Mouse (Mus musculus) stomach, embryonic 15.5 days (tissue): ENCODE measurements at regions not wholly inside any gene's neighbourhood (a gene's known extent, or its start where the extent isn't known, plus 50 kb on each side); places are given as distances from the start of the nearest gene placed in this dataset.

ENCODE experiments used
- ATAC-seq: fragments of 200-750 bp; cut with Nextera tagmentation; 2 replicates; pipeline ENCODE4 v1.8.0; 2017; ENCODE audit warnings: low read depth, moderate number of reproducible peaks, moderate TSS enrichment; ENCODE audit not compliant: insufficient read depth, low FRiP score
- H3K27ac ChIP-seq: fragments of 300-500 bp; sonication (generic); 2 replicates; pipeline ENCODE4 v1.5.1; 2015; ENCODE audit warnings: mild to moderate bottlenecking, inconsistent platforms
- H3K27me3 ChIP-seq: fragments of 300-500 bp; sonication (generic); replicated peaks from 2 replicates; pipeline ENCODE4 v1.6.1; 2015; ENCODE audit warnings: inconsistent platforms
- H3K36me3 ChIP-seq: fragments of 300-500 bp; sonication (generic); 2 replicates; pipeline ENCODE4 v1.6.1; 2015; ENCODE audit warnings: inconsistent platforms
- H3K4me1 ChIP-seq: fragments of 300-500 bp; sonication (generic); 2 replicates; pipeline ENCODE4 v1.6.1; 2015; ENCODE audit warnings: inconsistent platforms
- H3K4me2 ChIP-seq: fragments of 300-500 bp; sonication (generic); 2 replicates; pipeline ENCODE4 v1.6.1; 2015; ENCODE audit warnings: mild to moderate bottlenecking, inconsistent platforms
- H3K4me3 ChIP-seq: fragments of 300-500 bp; sonication (generic); replicated peaks from 2 replicates; pipeline ENCODE4 v1.5.1; 2015; ENCODE audit warnings: inconsistent platforms
- H3K9ac ChIP-seq: fragments of 300-500 bp; sonication (generic); 2 replicates; pipeline ENCODE4 v1.6.1; 2015; ENCODE audit warnings: inconsistent platforms
- H3K9me3 ChIP-seq: fragments of 300-500 bp; sonication (generic); 2 replicates; pipeline ENCODE4 v1.6.1; 2016; ENCODE audit warnings: inconsistent platforms
- WGBS: fragments of 180-500 bp; shearing (Covaris S2); methylation state at CpG from one replicate; pipeline ENCODE4 v1.1.7; 2015; 5-methylcytosine and 5-hydroxymethylcytosine counted together

GRCm38 (mm10) chr15:59780506-59780905 lies 235.9 kb downstream of the 4933412E24Rik start:
- H3K4me3 ChIP-seq = no peak overlapping the region
- H3K27me3 ChIP-seq = no peaks in the 10 kb centered on the region
- no peak overlapping the region for H3K4me2 ChIP-seq
- peaks cover 13% of the 10 kb centered on the region for H3K4me1 ChIP-seq
- H3K27ac ChIP-seq = no peak overlapping the region
- no peak for ATAC-seq
- no peak overlapping the region for H3K9ac ChIP-seq
- 67% methylated on average over 1 of the region's 1 CpGs for WGBS
- H3K9me3 ChIP-seq = no peaks in the 10 kb centered on the region
- H3K36me3 ChIP-seq = no peaks in the 10 kb centered on the region

- WGBS = 69% methylated on average over 13 of the region's 13 CpGs
- Histone ChIP-seq H3K4me1 (0 out of 2 replicates have a peak, but pooled peaks cover 5% of the 10 kb centered on the region), H3K27me3 (no peaks in the 10 kb centered on the region), H3K9me3 (no peaks in the 10 kb centered on the region), H3K9ac (no peak overlapping the region), H3K4me3 (no peak overlapping the region), H3K36me3 (no peaks in the 10 kb centered on the region), H3K4me2 (no peak overlapping the region), H3K27ac (peak overlapping the region; percentile 27; the same call in 1 of the 2 replicates)
- ATAC-seq = peak; percentile 78
Observed at GRCm38 (mm10) chr15:59777307-59777871, 239.0 kb downstream of the 4933412E24Rik start.

GRCm38 (mm10) chr15:59775781-59776180 lies 240.6 kb downstream of the 4933412E24Rik start:
- no peak overlapping the region for H3K9ac ChIP-seq
- H3K27ac ChIP-seq = no peak overlapping the region
- H3K27me3 ChIP-seq = no peaks in the 10 kb centered on the region
- H3K4me1 ChIP-seq = 0 out of 2 replicates have a peak, but pooled peaks cover 5% of the 10 kb centered on the region
- WGBS = 77% methylated on average over 3 of the region's 3 CpGs
- no peaks in the 10 kb centered on the region for H3K36me3 ChIP-seq
- no peak for ATAC-seq
- no peaks in the 10 kb centered on the region for H3K9me3 ChIP-seq
- H3K4me2 ChIP-seq = no peak overlapping the region
- no peak overlapping the region for H3K4me3 ChIP-seq

- ATAC-seq = no peak
- no peaks in the 10 kb centered on the region for H3K36me3 ChIP-seq
- H3K4me3 ChIP-seq = no peak overlapping the region
- WGBS = 77% methylated on average over 2 of the region's 2 CpGs
- no peaks in the 10 kb centered on the region for H3K9me3 ChIP-seq
- 0 out of 2 replicates have a peak, but pooled peaks cover 5% of the 10 kb centered on the region for H3K4me1 ChIP-seq
- no peak overlapping the region for H3K27ac ChIP-seq
- H3K27me3 ChIP-seq = no peaks in the 10 kb centered on the region
- H3K4me2 ChIP-seq = no peak overlapping the region
- no peak overlapping the region for H3K9ac ChIP-seq
Observed at GRCm38 (mm10) chr15:59773983-59774382, 242.4 kb downstream of the 4933412E24Rik start.

- Histone ChIP-seq H3K36me3 (no peaks in the 10 kb centered on the region), H3K27ac (no peak overlapping the region), H3K4me3 (no peak overlapping the region), H3K4me1 (0 out of 2 replicates have a peak, but pooled peaks cover 5% of the 10 kb centered on the region), H3K9ac (no peak overlapping the region), H3K4me2 (no peak overlapping the region), H3K9me3 (no peaks in the 10 kb centered on the region), H3K27me3 (no peaks in the 10 kb centered on the region)
- no peak for ATAC-seq
- 86% methylated on average over 2 of the region's 2 CpGs for WGBS
Observed at GRCm38 (mm10) chr15:59772595-59772994, 243.8 kb downstream of the 4933412E24Rik start.

GRCm38 (mm10) chr15:59762061-59762460 lies 254.4 kb downstream of the 4933412E24Rik start:
- no peaks in the 10 kb centered on the region for H3K9me3 ChIP-seq
- H3K27me3 ChIP-seq = no peaks in the 10 kb centered on the region
- H3K4me2 ChIP-seq = no peak overlapping the region
- ATAC-seq = no peak
- H3K4me3 ChIP-seq = no peak overlapping the region
- no peak overlapping the region for H3K9ac ChIP-seq
- WGBS = 89% methylated on average over 6 of the region's 6 CpGs
- peaks cover 7% of the 10 kb centered on the region; the same call in 1 of the 2 replicates for H3K4me1 ChIP-seq
- H3K27ac ChIP-seq = no peak overlapping the region
- H3K36me3 ChIP-seq = no peaks in the 10 kb centered on the region

- ATAC-seq = no peak
- no peak overlapping the region for H3K4me2 ChIP-seq
- no peak overlapping the region for H3K9ac ChIP-seq
- H3K27me3 ChIP-seq = no peaks in the 10 kb centered on the region
- no peak overlapping the region for H3K4me3 ChIP-seq
- H3K36me3 ChIP-seq = no peaks in the 10 kb centered on the region
- H3K9me3 ChIP-seq = no peaks in the 10 kb centered on the region
- 86% methylated on average over 5 of the region's 5 CpGs for WGBS
- peak overlapping the region; percentile 63; the same call in 1 of the 2 replicates for H3K27ac ChIP-seq
- peaks cover 7% of the 10 kb centered on the region; the same call in 1 of the 2 replicates for H3K4me1 ChIP-seq
Observed at GRCm38 (mm10) chr15:59760490-59760889, 255.9 kb downstream of the 4933412E24Rik start.

- Histone ChIP-seq H3K4me3 (no peak overlapping the region), H3K27me3 (no peaks in the 10 kb centered on the region), H3K4me2 (no peak overlapping the region), H3K27ac (peak overlapping the region; percentile 63; the same call in 1 of the 2 replicates), H3K4me1 (peaks cover 7% of the 10 kb centered on the region; the same call in 1 of the 2 replicates), H3K36me3 (no peaks in the 10 kb centered on the region), H3K9ac (no peak overlapping the region), H3K9me3 (no peaks in the 10 kb centered on the region)
- 29% methylated on average over 4 of the region's 4 CpGs for WGBS
- ATAC-seq = peak; percentile 73
Observed at GRCm38 (mm10) chr15:59759566-59759965, 256.8 kb downstream of the 4933412E24Rik start.

GRCm38 (mm10) chr15:59758971-59759370 lies 257.4 kb downstream of the 4933412E24Rik start:
- Histone ChIP-seq H3K4me3 (no peak overlapping the region), H3K9me3 (no peaks in the 10 kb centered on the region), H3K27ac (no peak overlapping the region), H3K9ac (no peak overlapping the region), H3K27me3 (no peaks in the 10 kb centered on the region), H3K4me1 (peaks cover 7% of the 10 kb centered on the region; the same call in 1 of the 2 replicates), H3K4me2 (no peak overlapping the region), H3K36me3 (no peaks in the 10 kb centered on the region)
- WGBS = 69% methylated on average over 2 of the region's 2 CpGs
- ATAC-seq = no peak

GRCm38 (mm10) chr15:59756141-59756540 lies 260.3 kb downstream of the 4933412E24Rik start:
- Histone ChIP-seq H3K36me3 (no peaks in the 10 kb centered on the region), H3K4me3 (no peak overlapping the region), H3K27ac (no peak overlapping the region), H3K4me1 (peaks cover 7% of the 10 kb centered on the region; the same call in 1 of the 2 replicates), H3K27me3 (no peaks in the 10 kb centered on the region), H3K9me3 (no peaks in the 10 kb centered on the region), H3K4me2 (no peak overlapping the region), H3K9ac (no peak overlapping the region)
- no peak for ATAC-seq
- 38% methylated on average over 6 of the region's 6 CpGs for WGBS

- Histone ChIP-seq H3K4me3 (no peak overlapping the region), H3K4me2 (peak overlapping the region; percentile 32; the same call in 1 of the 2 replicates), H3K27me3 (no peaks in the 10 kb centered on the region), H3K36me3 (no peaks in the 10 kb centered on the region), H3K9ac (no peak overlapping the region), H3K4me1 (peaks cover 6% of the 10 kb centered on the region; the same call in 1 of the 2 replicates), H3K27ac (no peak overlapping the region), H3K9me3 (no peaks in the 10 kb centered on the region)
- WGBS = 62% methylated on average over 13 of the region's 13 CpGs
- ATAC-seq = no peak
Observed at GRCm38 (mm10) chr15:59754906-59755305, 261.5 kb downstream of the 4933412E24Rik start.

- Histone ChIP-seq H3K27me3 (no peaks in the 10 kb centered on the region), H3K27ac (no peak overlapping the region), H3K4me3 (no peak overlapping the region), H3K9me3 (no peaks in the 10 kb centered on the region), H3K4me1 (no peaks in the 10 kb centered on the region), H3K4me2 (no peak overlapping the region), H3K36me3 (no peaks in the 10 kb centered on the region), H3K9ac (no peak overlapping the region)
- no peak for ATAC-seq
- 83% methylated on average over 1 of the region's 1 CpGs for WGBS
Observed at GRCm38 (mm10) chr15:59752277-59752676, 264.1 kb downstream of the 4933412E24Rik start.
